Mouse (Mus musculus) small intestine, adult 2 months (tissue): ENCODE data around the gene Trmt112. TPM values are rescaled to one million over a fixed set of nuclear protein-coding genes. Genes with fewer than 3 reads are reported as not detected.

ENCODE experiments used
- H3K27ac ChIP-seq: fragments of 200-500 bp; 2 replicates; pipeline ENCODE4 v1.5.1; 2012; ENCODE audit warnings: low read depth, low read length, control low read depth, inconsistent platforms; ENCODE audit not compliant: insufficient read depth
- H3K27me3 ChIP-seq: fragments of 200-500 bp; 2 replicates; pipeline ENCODE4 v1.6.1; 2012; ENCODE audit warnings: mild to moderate bottlenecking, moderate library complexity, low read length, inconsistent platforms; ENCODE audit not compliant: control insufficient read depth, insufficient read depth
- H3K36me3 ChIP-seq: fragments of 200-500 bp; 2 replicates; pipeline ENCODE4 v1.6.1; 2012; ENCODE audit warnings: mild to moderate bottlenecking, low read length, control low read depth, inconsistent platforms; ENCODE audit not compliant: control insufficient read depth, insufficient read depth
- H3K4me1 ChIP-seq: fragments of 200-500 bp; 2 replicates; pipeline ENCODE4 v1.6.1; 2012; ENCODE audit warnings: low read length, inconsistent platforms, mixed read lengths; ENCODE audit not compliant: control insufficient read depth, insufficient read depth, insufficient read length
- H3K4me3 ChIP-seq: fragments of 200-500 bp; 2 replicates; pipeline ENCODE4 v1.5.1; 2012; ENCODE audit warnings: low read depth, mild to moderate bottlenecking, control low read depth, inconsistent platforms, low read length, moderate library complexity
- CTCF ChIP-seq: fragments of 200-500 bp; IDR thresholded peaks from 2 replicates; pipeline ENCODE4 v1.5.1; 2012; ENCODE audit warnings: low read depth, mild to moderate bottlenecking, control low read depth, inconsistent platforms, low read length, moderate library complexity, mixed read lengths; ENCODE audit not compliant: insufficient replicate concordance, insufficient read length; ENCODE audit errors: extremely low read depth
- POLR2A ChIP-seq: fragments of 200-500 bp; IDR thresholded peaks from 2 replicates; pipeline ENCODE4 v1.6.1; 2012; ENCODE audit warnings: low read depth, mild to moderate bottlenecking, control low read depth, inconsistent platforms, low read length, moderate library complexity
- WGBS: fragments of 180-500 bp; shearing (Covaris S2); methylation state at CpG from one replicate; pipeline ENCODE4 v1.1.7; 2018; 5-methylcytosine and 5-hydroxymethylcytosine counted together
- polyA plus RNA-seq: library from polyadenylated mRNA; depleted of rRNA; stranded (reverse); fragments of >200 nt; gene quantifications from 2 replicates; pipeline ENCODE4 v1.2.3, GENCODE M21; 2012; rRNA removed

The Trmt112 gene
- polyA plus RNA-seq, 1 experiment = 52.3 TPM

GRCm38 (mm10) chr19:6951381-6951968 is 42.0 kb downstream of the Trmt112 start:
- WGBS = 1% methylated on average over 35 of the region's 35 CpGs
- peaks cover 50% of the 10 kb centered on the region for H3K4me1 ChIP-seq

DNA sequence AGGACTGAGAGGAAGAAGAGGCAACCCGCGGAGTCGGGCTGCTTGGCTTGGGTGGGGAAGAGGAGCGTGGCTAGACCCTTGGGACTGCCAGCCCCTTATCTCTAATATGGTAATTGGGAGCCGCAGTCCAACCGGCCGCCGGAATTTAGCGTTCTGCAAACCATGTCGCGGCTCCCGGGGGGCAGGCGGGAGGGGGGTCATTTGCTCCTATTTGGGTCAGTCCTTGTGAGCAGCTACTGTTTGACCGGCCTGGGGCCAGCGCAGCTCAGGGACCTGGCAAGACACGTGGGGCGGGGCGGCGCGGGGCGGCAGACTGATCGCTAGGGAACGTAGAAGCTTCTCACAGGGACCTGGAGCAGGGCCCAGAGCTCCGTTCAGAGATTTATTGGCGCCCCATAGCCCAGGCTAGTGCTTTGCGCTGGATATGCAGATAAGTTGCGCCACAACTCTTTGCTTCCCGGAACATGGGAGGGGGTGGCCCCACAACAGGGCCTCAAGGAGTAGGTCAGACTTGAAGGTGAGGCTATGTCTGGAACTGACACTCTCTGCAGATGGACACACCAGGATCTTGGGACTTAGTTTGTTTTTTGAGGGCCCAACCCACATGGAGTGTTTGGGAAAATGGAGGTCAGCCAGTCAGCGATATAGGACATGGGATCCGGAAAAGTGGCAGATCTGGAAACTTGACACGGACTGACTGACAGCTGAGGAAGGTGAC is 42.7 kb downstream of the Trmt112 start:
- peaks cover 47% of the 10 kb centered on the region for H3K4me1 ChIP-seq
- H3K27ac ChIP-seq = peak overlapping the region; percentile 94
- H3K27me3 ChIP-seq = no peaks in the 10 kb centered on the region
- peaks cover 48% of the 10 kb centered on the region for H3K36me3 ChIP-seq
- H3K4me3 ChIP-seq = peak overlapping the region; percentile 70
- TF ChIP-seq CTCF = no peak
- no peak; the same call in 1 of the 2 replicates for TF ChIP-seq POLR2A
- WGBS = 3% methylated on average over 31 of the region's 31 CpGs

More at GRCm38 (mm10) chr19:6951381-6951968, 42.0 kb downstream of the Trmt112 start:
- Histone ChIP-seq H3K4me3 (peak overlapping the region; percentile 70), H3K27ac (peak overlapping the region; percentile 94), H3K27me3 (no peaks in the 10 kb centered on the region), H3K36me3 (peaks cover 41% of the 10 kb centered on the region)
- no peak; the same call in none of the 2 replicates for TF ChIP-seq POLR2A
- peak; percentile 17; the same call in 1 of the 2 replicates for TF ChIP-seq CTCF

DNA sequence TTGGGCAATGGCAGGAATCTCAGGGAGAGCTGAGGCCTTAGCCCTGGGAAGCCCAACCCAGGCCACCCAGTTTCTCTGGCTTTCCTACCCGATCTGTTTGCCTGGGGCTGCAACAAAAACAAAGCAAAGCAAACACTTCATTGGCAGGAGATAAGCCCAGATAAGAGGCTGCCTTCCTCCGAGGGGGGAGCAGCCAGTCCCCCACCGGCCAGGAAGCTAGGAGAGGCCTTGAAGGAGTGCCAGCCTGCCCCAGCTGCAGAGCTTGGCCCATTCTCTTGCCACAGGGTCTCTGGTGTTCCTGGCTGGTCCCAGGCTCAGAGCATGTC is 43.2 kb downstream of the Trmt112 start:
- 4% methylated on average over 3 of the region's 3 CpGs for WGBS
- H3K27me3 ChIP-seq = no peaks in the 10 kb centered on the region
- H3K4me3 ChIP-seq = peak overlapping the region; percentile 70
- peaks cover 53% of the 10 kb centered on the region for H3K36me3 ChIP-seq
- TF ChIP-seq POLR2A (no peak), CTCF (no peak)
- H3K27ac ChIP-seq = peak overlapping the region; percentile 94
- H3K4me1 ChIP-seq = peaks cover 46% of the 10 kb centered on the region

DNA sequence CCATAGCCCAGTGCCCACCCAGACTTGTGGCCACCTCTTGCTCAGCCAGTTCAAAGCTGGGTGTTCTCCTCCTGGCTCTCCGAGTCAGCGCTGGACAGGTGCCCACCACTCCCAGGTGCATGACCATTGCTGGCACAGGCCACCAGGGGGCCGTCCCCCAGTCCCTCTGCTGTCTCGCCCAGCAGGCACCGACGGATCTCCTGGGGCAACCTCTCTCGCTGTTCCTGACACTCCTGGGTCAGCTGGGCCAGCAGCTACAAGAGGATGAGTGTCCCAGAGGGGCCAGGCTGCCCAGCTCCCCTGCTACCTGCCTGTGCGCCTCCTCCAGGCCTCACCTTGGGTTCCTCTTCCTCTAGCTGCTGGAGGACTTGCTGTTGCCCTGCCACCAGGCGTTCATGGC is 44.5 kb downstream of the Trmt112 start:
- peaks cover 40% of the 10 kb centered on the region for H3K4me1 ChIP-seq
- peak overlapping the region; percentile 8; the same call in 1 of the 2 replicates for H3K27ac ChIP-seq
- H3K4me3 ChIP-seq = no peak overlapping the region
- peaks cover 67% of the 10 kb centered on the region for H3K36me3 ChIP-seq
- peak; percentile 50; the same call in 1 of the 2 replicates for TF ChIP-seq CTCF
- no peak for TF ChIP-seq POLR2A
- 21% methylated on average over 9 of the region's 9 CpGs for WGBS
- no peaks in the 10 kb centered on the region for H3K27me3 ChIP-seq

GRCm38 (mm10) chr19:6955424-6955823 is 45.9 kb downstream of the Trmt112 start:
- Histone ChIP-seq H3K27me3 (no peaks in the 10 kb centered on the region), H3K4me1 (peaks cover 29% of the 10 kb centered on the region), H3K36me3 (peaks cover 81% of the 10 kb centered on the region), H3K4me3 (no peak overlapping the region), H3K27ac (no peak overlapping the region)
- WGBS = 71% methylated on average over 7 of the region's 7 CpGs
- TF ChIP-seq POLR2A = no peak
- no peak for TF ChIP-seq CTCF

DNA sequence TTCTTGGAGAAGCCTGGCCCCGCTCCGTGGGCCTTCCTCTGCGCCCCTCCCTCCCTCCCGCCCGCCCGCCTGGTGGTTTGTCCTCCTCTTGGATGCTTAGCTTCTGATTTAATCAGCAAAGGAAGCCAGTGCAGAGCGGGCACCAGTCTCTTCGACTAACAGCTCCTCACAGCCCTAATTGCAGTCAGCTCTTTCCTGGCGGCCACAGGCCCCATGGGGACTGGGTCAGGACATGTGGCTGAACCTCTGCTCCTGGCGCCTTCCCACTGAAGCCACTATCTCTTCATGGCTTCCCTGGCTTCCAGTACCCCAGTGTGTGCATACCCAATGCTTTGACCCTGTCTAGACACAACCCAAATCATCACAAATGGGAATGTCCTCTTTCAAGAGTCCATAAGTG is 47.0 kb downstream of the Trmt112 start:
- peaks cover 88% of the 10 kb centered on the region for H3K36me3 ChIP-seq
- H3K27me3 ChIP-seq = no peaks in the 10 kb centered on the region
- no peak overlapping the region for H3K4me3 ChIP-seq
- H3K4me1 ChIP-seq = peaks cover 28% of the 10 kb centered on the region
- 85% methylated on average over 10 of the region's 10 CpGs for WGBS
- no peak overlapping the region for H3K27ac ChIP-seq
- TF ChIP-seq CTCF (no peak), POLR2A (no peak)

Other genes with a start within 250 kb of the Trmt112 start
- gene Rps6ka4, start 69.1 kb upstream of the Trmt112 start, polyA plus RNA-seq = 32.5 and 55.4 TPM in 2 replicates
- 17.9 and 34.6 TPM in 2 replicates for gene Ccdc88b, start 51.5 kb upstream of the Trmt112 start, polyA plus RNA-seq
- gene Prdx5, start 408 bp downstream of the Trmt112 start, polyA plus RNA-seq = 94.6 and 180 TPM in 2 replicates
- gene Esrra, start 12.1 kb downstream of the Trmt112 start, polyA plus RNA-seq = 168 and 346 TPM in 2 replicates
- not detected in 2 replicates for gene Catsperz, start 15.7 kb downstream of the Trmt112 start, polyA plus RNA-seq
- not detected in 2 replicates for gene Kcnk4, start 24.8 kb downstream of the Trmt112 start, polyA plus RNA-seq
- gene Bad, start 32.2 kb downstream of the Trmt112 start, polyA plus RNA-seq = 83.3 and 127 TPM in 2 replicates
- 77.5 and 97.8 TPM in 2 replicates for gene Gpr137, start 32.8 kb downstream of the Trmt112 start, polyA plus RNA-seq
- 44.2 and 100 TPM in 2 replicates for gene Ppp1r14b, start 65.3 kb downstream of the Trmt112 start, polyA plus RNA-seq
- 200 and 595 TPM in 2 replicates for gene Plcb3, start 66.8 kb downstream of the Trmt112 start, polyA plus RNA-seq
- 23.0 and 47.9 TPM in 2 replicates for gene Fkbp2, start 70.8 kb downstream of the Trmt112 start, polyA plus RNA-seq
- gene Vegfb, start 78.0 kb downstream of the Trmt112 start, polyA plus RNA-seq = 19.8 and 20.4 TPM in 2 replicates
- gene Dnajc4, start 82.9 kb downstream of the Trmt112 start, polyA plus RNA-seq = 34.1 and 53.4 TPM in 2 replicates
- 41.2 and 53.8 TPM in 2 replicates for gene Nudt22, start 86.4 kb downstream of the Trmt112 start, polyA plus RNA-seq
- gene Trpt1, start 86.4 kb downstream of the Trmt112 start, polyA plus RNA-seq = 5.2 and 7.7 TPM in 2 replicates
- 10.2 and 18.6 TPM in 2 replicates for gene Fermt3, start 109.8 kb downstream of the Trmt112 start, polyA plus RNA-seq
- gene Stip1, start 130.3 kb downstream of the Trmt112 start, polyA plus RNA-seq = 15.2 and 21.4 TPM in 2 replicates
- 30.1 and 37.2 TPM in 2 replicates for gene Macrod1, start 147.1 kb downstream of the Trmt112 start, polyA plus RNA-seq
- 0.06 and 0.22 TPM in 2 replicates for gene Flrt1, start 196.0 kb downstream of the Trmt112 start, polyA plus RNA-seq